Mouse (Mus musculus): ENCODE measurements around the gene Clic3.

DNA sequence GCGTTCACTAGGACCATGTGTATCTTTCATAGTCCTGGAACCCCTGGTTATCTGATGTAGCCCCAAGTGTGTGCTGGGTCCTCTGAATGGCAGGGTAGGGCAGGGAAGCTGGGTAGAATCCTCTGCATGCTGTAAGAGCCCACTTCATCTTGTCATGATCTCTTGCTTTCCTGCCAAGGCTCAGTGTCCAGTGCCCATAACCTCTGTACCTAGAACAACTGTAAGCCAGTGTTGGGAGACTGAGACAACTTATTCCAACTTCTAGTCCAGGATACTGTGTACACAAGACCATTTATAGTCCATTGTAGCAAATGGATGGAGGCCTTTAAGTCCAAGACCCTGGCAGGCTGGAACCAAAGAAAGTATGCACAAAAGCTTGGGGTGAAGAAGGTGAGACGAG lies 8.6 kb downstream of the Clic3 start:
- TF ChIP-seq CTCF (conservative IDR thresholded peaks at IDR 0.05 in 1 of 2, IDR thresholded peaks at IDR 0.05 in 1 of 2; ENCODE audit: low read depth in 2 of 2, low read length in 2 of 2) (no peak), CHD2 (IDR thresholded peaks at IDR 0.05; ENCODE audit: low read length) (no peak), POLR2AphosphoS2 (IDR thresholded peaks at IDR 0.05; ENCODE audit: low read depth, low read length) (no peak), EP300 (IDR thresholded peaks at IDR 0.05; ENCODE audit: low read length) (no peak), JUN (IDR thresholded peaks at IDR 0.05; ENCODE audit: insufficient read depth, low read depth, low read length) (no peak), BHLHE40 (IDR thresholded peaks at IDR 0.05; ENCODE audit: low read depth, low read length) (no peak), ZNF384 (IDR thresholded peaks at IDR 0.05; ENCODE audit: low read depth, low read length) (no peak), POLR2A (IDR thresholded peaks at IDR 0.05; ENCODE audit: low read depth, low read length) (no peak), UBTF (IDR thresholded peaks at IDR 0.05; ENCODE audit: low read depth, low read length) (no peak), SIN3A (IDR thresholded peaks at IDR 0.05; ENCODE audit: low read length) (no peak), E2F4 (IDR thresholded peaks at IDR 0.05; ENCODE audit: insufficient replicate concordance, low read depth, low read length) (no peak), MAZ (IDR thresholded peaks at IDR 0.05; ENCODE audit: low read depth, low read length) (no peak), HCFC1 (IDR thresholded peaks at IDR 0.05; ENCODE audit: low read depth, low read length) (no peak), NRF1 (IDR thresholded peaks at IDR 0.05; ENCODE audit: low read depth, low read length) (no peak)

Data from CH12.LX (cell line).